Mouse (Mus musculus) gastrocnemius, postnatal 36 days (tissue): ENCODE measurements around the gene Prr22. TPM values are rescaled to one million over a fixed set of nuclear protein-coding genes. Genes with fewer than 3 reads are reported as not detected.

Source experiments
- DNase-seq, 2 experiments: peaks; one replicate each; pipeline ENCODE4 v3.0.0; 2022
- intact Hi-C: fragments of 180-260 bp; cut with DNase I; formaldehyde crosslinking; loops from one replicate; pipeline ENCODE4 v1.15.1; 2025
- total RNA-seq, 2 experiments: library from RNA; stranded (reverse); gene quantifications; 2 replicates each; pipeline ENCODE4 v1.2.3; 2021

The Prr22 gene
- total RNA-seq, 2 experiments from 2014 or later: 0.12 TPM; not detected in 1

DNA sequence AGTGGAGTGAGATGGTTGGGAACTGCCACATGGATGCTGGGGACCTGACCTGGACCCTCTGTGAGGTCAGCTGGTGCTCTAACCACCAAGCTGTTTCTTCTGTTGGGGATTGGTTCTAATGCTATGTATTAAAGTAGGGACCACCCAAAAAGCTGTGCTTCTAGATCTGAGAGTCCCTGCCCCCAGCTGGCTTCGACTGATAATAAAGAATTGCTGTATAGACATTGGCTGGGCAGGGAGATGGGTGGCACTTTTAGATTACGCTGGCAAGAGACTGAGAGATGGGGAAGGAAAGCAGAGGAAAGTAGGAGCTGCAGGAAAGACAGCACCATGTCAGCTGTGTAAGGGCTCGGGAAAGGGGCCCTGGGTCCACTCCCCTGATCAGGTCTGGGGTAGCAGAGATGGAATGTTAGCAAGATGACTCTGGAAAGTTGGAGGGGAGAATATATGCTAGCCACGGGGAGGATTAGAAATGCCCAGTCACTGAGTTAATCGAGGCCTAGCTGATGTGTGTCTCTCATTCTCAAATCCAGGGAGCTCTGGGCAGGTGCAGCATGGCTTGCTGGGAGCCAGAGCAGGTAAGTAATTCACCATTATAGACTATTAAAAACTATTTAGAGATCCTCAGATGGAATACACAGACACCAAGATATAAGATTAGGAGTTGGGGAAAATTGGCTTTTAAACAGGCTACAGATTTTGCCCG, 23.7 kb downstream of the Prr22 start:
- intact Hi-C loops: no loop called here
- DNase-seq: no peak

GRCm38 (mm10) chr17:56799276-56799675, 29.2 kb downstream of the Prr22 start:
- no peak for DNase-seq

DNA sequence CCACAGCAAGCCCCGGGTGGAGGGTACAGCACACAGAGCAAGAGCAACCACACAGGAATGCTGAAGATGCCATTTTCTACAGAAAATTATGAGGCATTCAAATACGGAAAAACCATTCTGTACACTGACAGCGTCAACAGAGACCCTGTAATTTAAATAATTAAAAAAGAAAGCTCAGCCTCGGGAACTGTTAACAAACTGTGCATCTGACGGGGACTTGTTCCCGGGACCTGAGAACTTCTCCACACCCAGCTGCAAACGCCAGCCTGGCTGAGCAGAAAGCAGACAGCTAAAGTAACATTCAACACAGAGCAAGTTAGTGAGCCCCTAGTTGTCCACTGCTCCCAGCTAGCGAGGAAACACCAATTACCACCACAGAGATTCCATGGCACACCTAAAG, 32.0 kb downstream of the Prr22 start:
- DNase-seq: no peak
- intact Hi-C loops: no loop called here

More at GRCm38 (mm10) chr17:56799276-56799675, 29.2 kb downstream of the Prr22 start:
- intact Hi-C loops: no loop called here

DNA sequence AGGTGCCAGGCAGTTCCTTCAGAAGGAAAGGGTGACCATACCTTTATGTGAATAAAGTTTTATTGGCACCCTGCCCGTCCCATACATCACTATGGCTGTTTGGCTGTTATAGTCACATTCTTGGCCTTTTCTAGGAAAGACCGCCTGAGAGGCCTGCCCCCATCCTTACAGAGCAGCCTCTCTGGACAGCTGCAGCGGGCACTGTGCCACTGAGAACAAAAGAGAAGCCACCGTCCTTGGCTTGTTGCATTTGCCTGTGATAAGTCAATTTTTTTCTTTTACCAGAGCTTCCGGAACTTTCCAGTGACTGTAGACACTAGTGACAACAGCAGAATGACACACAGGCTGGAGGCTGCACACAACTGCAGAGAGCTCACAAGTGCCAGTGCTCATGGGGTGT, 34.9 kb downstream of the Prr22 start:
- intact Hi-C loops: loop anchor here (5.0 kb wide), 1 partner anchor 362 kb away; no protein-coding TSS in a partner anchor
- DNase-seq: peak in 1 of 2 experiments; percentile 1

DNA sequence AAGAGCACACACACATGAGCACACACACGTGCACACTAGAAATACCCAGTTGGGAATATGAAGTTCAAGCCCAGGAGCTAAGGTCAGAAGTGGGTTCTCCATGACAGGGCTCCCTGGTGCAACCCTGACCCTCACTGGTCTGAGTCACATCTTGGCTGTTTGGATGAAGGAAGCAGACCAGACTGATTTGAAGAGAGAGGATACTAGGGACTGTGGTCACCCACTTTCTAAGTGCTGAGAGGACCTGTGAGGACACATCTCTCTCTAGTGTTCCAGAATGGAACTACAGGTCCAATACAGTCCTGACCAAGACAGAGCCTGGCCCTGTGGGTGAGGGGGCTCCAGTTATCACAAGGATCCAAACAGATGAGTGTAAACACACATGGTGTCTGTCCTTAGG, 35.7 kb downstream of the Prr22 start:
- intact Hi-C loops: loop anchor here (5.0 kb wide), 1 partner anchor 362 kb away; no protein-coding TSS in a partner anchor
- no peak for DNase-seq

DNA sequence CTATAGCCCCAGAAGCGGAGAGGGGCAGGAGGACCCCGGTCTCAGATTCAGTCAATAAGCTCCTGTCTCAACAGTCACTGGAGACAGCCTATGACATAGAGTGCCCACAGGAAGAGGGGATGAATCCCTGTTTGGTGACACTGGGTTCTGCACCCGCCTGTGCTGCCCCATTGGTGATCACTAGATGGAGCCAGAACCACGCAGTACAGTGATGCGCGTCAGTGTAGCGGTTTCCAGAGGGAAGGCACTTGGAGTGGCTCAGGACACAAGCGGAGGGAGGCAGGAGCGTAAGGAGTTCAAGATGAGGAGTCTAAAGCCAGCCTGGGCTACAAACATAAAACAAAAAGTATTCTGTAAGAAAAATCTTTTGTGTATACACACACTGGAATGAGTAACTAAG, 38.5 kb downstream of the Prr22 start:
- peak; percentile 67 to 69 for DNase-seq
- intact Hi-C loops: loop anchor here (2.0 to 5.0 kb wide), 3 partner anchors 50 to 359 kb away; no protein-coding TSS in a partner anchor

- intact Hi-C loops: no loop called here
- peak; percentile 65 to 83 for DNase-seq
Measured at GRCm38 (mm10) chr17:56810245-56810644, 40.2 kb downstream of the Prr22 start.

DNA sequence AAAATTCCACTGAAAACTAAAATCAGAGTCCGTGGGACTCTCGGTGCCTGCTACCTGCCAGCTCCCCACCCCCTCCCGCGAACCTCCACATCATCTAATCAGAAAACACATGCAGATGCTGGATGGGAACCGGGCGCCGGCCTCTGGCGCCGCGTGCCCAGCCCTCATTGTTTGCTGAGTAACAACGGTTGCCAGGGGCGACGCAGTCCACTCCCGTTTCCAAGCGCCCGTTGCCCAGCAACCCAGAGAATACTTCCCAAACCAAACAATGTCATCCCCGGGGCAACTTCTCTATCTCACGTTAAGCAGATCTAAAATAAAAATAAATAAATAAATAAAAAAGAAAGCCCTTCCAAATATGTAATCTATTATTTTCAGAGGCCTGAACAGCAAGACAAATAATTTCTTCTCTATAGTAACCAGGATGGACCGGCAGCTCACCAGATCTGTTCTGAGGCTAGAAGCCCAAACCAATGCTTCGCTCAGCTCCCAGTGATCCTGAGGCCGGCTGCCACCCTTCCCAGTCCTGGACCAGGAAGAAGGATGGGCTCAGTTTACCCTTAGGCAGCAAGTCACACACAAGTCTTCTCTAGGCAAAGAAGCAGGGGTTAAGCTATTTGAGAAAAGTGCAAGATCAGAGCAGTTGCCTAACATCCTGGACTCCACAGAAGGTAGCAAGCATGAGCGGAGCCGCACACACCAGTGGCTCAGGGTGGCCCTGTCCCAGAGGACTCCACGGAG, 44.4 kb downstream of the Prr22 start:
- peak; percentile 68 to 83 for DNase-seq
- intact Hi-C loops: no loop called here

DNA sequence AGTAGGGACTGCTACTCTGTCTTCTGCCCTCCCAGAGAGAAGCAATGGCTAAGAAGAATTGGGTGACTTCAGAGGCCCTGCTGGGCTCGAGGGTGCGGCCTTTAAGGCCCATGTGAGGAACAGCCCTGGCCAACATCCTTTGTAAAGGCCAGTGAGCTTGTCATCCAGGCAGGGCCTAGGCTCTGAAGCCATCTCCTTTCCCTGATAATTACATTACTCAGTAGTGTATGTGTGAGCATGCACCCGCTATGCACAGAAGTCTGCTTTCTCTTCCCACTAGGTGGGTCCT, 45.0 kb downstream of the Prr22 start:
- intact Hi-C loops: no loop called here
- DNase-seq: no peak

DNA sequence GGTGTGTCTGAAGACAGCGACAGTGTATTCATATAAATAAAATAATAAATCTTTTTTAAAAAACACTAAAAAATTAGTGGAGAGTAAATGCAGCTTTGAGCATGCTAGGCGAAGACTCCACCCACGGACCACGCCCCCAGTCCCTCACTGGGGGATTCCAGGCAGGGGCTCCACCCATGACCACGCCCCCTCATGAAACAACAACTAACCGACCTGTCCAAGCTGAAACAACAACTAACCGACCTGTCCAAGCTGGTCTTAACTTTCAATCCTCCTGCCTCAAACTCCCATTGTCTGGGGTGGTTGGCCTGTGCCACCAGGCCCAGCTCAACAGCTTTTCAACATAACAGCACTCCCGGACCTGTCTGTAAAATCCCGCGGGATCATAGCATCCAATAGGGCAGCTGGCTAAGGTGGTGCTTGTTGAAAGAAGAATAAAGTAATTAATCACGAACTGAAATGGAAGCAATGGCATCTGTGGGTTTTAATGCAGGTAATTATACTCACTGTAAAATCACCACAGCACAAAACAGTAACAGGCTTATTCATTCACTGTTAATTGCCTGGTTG, 48.1 kb downstream of the Prr22 start:
- no peak for DNase-seq
- intact Hi-C loops: no loop called here

DNA sequence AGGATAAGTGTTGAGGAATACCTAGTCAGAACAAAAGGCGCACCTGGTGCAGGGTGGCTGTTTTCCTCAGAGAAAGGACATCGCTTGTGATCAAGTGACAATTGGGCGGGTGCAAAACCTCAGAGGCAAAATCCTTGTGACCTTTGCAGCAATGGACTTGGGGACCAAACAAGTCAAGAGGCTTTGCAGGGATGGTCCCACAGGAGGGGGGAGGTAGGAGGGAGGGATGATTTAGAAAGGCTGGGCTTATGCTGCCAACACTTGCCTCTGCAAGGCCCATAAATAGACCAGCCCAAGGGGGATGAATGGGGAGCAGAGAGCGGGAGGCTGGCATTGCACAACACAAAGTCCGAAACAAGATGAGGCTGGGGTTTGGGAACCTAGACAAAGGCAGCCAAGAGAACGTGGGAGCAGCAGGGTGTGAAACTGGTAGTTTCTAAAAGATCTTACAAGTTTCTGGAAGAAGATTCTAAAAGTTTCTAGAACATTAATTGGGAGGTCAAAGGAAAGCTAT, 49.0 kb downstream of the Prr22 start:
- intact Hi-C loops: no loop called here
- no peak for DNase-seq

DNA sequence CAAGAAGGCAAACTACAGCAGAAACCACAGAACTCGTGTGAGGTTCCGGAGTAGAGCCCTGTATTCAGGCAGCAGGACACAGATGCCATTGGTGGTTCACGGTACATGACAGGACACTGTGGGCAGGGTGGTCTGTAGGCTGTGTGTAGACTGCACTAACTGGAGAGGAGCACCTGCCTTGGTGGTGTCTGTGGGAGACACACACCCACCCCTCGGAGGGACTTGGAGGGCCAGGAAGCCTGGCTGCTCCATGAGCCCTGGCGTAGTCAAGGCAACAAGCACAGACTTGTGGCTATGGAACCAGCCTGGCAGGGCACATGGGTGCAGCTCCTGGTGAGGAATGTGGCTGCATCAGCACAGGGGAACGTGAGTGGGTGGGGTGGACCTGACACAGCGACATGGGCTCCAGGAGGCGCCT, 49.7 kb downstream of the Prr22 start:
- DNase-seq: no peak
- intact Hi-C loops: no loop called here

Other genes with a start within 250 kb of the Prr22 start
- under 1 TPM; 0.27 to 0.74 TPM for gene Gm20219, start 215.9 kb upstream of the Prr22 start, total RNA-seq
- gene Safb2, start 185.7 kb upstream of the Prr22 start, total RNA-seq: 10 to 100 TPM; 29.6 to 34.2 TPM
- 10 to 100 TPM; 35.9 to 39.7 TPM for gene Safb, start 185.4 kb upstream of the Prr22 start, total RNA-seq
- 100 to 1,000 TPM; 130 to 135 TPM for gene 2410015M20Rik, start 160.5 kb upstream of the Prr22 start, total RNA-seq
- 100 to 1,000 TPM; 482 to 579 TPM for gene Rpl36, start 156.8 kb upstream of the Prr22 start, total RNA-seq
- gene Lonp1, start 143.4 kb upstream of the Prr22 start, total RNA-seq: 10 to 100 TPM; 60.6 to 62.6 TPM
- under 1 TPM in 1 of 2 experiments, not detected in 1; 0.15 TPM for gene Catsperd, start 142.1 kb upstream of the Prr22 start, total RNA-seq
- gene Ranbp3, start 97.0 kb upstream of the Prr22 start, total RNA-seq: 10 to 100 TPM; 37.0 to 37.1 TPM
- gene Ndufa11, start 52.5 kb upstream of the Prr22 start, total RNA-seq: 100 to 1,000 TPM; 425 to 470 TPM
- gene Vmac, start 52.2 kb upstream of the Prr22 start, total RNA-seq: 1 to 10 TPM; 3.3 to 3.4 TPM
- 1 to 10 TPM; 4.1 to 5.0 TPM for gene Nrtn, start 12.7 kb upstream of the Prr22 start, total RNA-seq
- gene Dus3l, start 5.5 kb upstream of the Prr22 start, total RNA-seq: 10 to 100 TPM; 13.4 to 16.1 TPM
- gene Rfx2, start 60.8 kb downstream of the Prr22 start, total RNA-seq: 1 to 10 TPM; 1.8 to 2.5 TPM
- not detected for gene Acsbg2, start 104.2 kb downstream of the Prr22 start, total RNA-seq
- not detected for gene 1700061G19Rik, start 105.2 kb downstream of the Prr22 start, total RNA-seq
- 10 to 100 TPM; 16.6 to 17.6 TPM for gene Mllt1, start 165.2 kb downstream of the Prr22 start, total RNA-seq
- not detected for gene Acer1, start 211.9 kb downstream of the Prr22 start, total RNA-seq
- 10 to 100 TPM; 28.7 to 33.4 TPM for gene Clpp, start 220.1 kb downstream of the Prr22 start, total RNA-seq
- gene Alkbh7, start 227.1 kb downstream of the Prr22 start, total RNA-seq: 10 to 100 TPM; 21.6 to 22.7 TPM
- gene Pspn, start 229.8 kb downstream of the Prr22 start, total RNA-seq: not detected
- 10 to 100 TPM; 15.1 to 16.8 TPM for gene Gtf2f1, start 241.0 kb downstream of the Prr22 start, total RNA-seq
- not detected for gene Gm17949, start 241.2 kb downstream of the Prr22 start, total RNA-seq